Mouse (Mus musculus): Measurements from ENCODE around the gene Phtf2.

Gene Phtf2

DNA sequence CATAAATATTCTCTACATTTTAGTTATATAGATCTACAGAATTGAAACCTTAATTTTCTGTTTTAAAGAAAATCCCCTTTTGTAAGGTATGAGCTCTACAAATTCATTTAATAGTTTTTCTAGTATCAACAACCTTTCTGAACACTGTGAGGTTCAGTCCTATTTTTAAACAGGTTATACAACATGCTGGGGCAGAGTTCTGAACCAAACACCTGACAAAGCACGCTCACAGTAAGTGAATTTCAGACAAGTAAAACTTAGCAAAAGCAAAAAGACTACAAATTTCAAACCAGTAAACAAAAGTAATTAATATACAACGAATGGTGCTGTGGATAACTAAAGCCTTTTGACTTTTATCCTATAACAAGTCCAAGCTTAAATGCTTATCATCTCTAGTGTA, 23.5 kb downstream of the Phtf2 start:
- no peaks in the 10 kb centered on the region for H3K9me3 ChIP-seq (ENCODE audit: low read length)
- no peaks in the 10 kb centered on the region for H3K27me3 ChIP-seq (ENCODE audit: insufficient read depth, low read length)
- peaks cover 9% of the 10 kb centered on the region for H3K36me3 ChIP-seq (ENCODE audit: insufficient read depth, low read length)
- no peak overlapping the region for H3K4me3 ChIP-seq (replicated peaks; ENCODE audit: low read length)
- H3K4me1 ChIP-seq (replicated peaks; ENCODE audit: low read depth, low read length) = no peaks in the 10 kb centered on the region
- no peak for TF ChIP-seq CTCF (conservative IDR thresholded peaks at IDR 0.05; ENCODE audit: low read length)
- no peak for TF ChIP-seq POU5F1 (IDR thresholded peaks at IDR 0.05; ENCODE audit: borderline replicate concordance, low read length)
- no peak for TF ChIP-seq NANOG (IDR thresholded peaks at IDR 0.05; ENCODE audit: borderline replicate concordance, low read length)

DNA sequence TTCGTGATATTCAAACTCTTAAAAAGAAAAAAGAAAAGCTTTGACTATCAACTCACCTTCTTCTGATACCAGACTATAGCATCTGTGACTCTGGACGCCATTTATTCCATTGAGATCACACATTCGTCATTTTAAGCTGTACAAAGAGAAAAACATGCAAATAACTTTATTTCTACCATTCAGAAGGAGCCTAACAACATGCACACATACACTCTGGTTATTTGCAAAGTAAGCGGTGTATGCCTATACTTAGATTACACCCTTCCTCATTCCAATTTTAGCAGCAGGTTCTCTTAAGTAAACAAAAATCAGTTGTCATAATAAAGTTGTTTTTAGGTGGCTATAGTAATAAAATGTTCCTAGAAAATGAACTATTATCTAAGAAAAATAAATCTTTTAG, 26.9 kb downstream of the Phtf2 start:
- TF ChIP-seq NANOG (IDR thresholded peaks at IDR 0.05; ENCODE audit: borderline replicate concordance, low read length) (no peak), CTCF (conservative IDR thresholded peaks at IDR 0.05; ENCODE audit: low read length) (no peak), POU5F1 (IDR thresholded peaks at IDR 0.05; ENCODE audit: borderline replicate concordance, low read length) (no peak)
- peaks cover 12% of the 10 kb centered on the region for H3K36me3 ChIP-seq (ENCODE audit: insufficient read depth, low read length)
- no peak overlapping the region for H3K4me3 ChIP-seq (replicated peaks; ENCODE audit: low read length)
- no peaks in the 10 kb centered on the region for H3K27me3 ChIP-seq (ENCODE audit: insufficient read depth, low read length)
- no peaks in the 10 kb centered on the region for H3K9me3 ChIP-seq (ENCODE audit: low read length)
- H3K4me1 ChIP-seq (replicated peaks; ENCODE audit: low read depth, low read length) = no peaks in the 10 kb centered on the region

DNA sequence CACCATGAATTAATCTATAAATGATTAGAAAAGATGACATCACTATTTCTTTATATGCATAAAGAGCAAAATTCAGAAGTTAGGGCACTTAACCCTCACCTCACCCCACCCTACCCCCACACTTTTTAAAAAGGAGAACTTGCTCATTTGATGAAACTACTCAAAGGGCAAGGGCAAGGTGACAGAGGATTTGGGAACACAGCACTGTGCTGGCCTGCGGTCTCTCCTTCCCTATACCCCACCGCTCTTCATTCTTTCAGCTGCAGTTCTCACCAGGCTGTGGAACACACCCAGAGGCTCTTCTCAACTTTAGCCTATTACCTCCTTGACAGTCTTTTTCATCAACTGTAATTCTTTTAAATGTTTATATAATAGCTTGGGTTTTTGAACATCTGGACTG, 34.9 kb downstream of the Phtf2 start:
- no peak for TF ChIP-seq NANOG (IDR thresholded peaks at IDR 0.05; ENCODE audit: borderline replicate concordance, low read length)
- TF ChIP-seq CTCF (conservative IDR thresholded peaks at IDR 0.05; ENCODE audit: low read length) = no peak
- TF ChIP-seq POU5F1 (IDR thresholded peaks at IDR 0.05; ENCODE audit: borderline replicate concordance, low read length) = no peak
- Histone ChIP-seq H3K27me3 (ENCODE audit: insufficient read depth, low read length) (no peaks in the 10 kb centered on the region), H3K9me3 (ENCODE audit: low read length) (no peaks in the 10 kb centered on the region), H3K4me3 (replicated peaks; ENCODE audit: low read length) (no peak overlapping the region), H3K4me1 (replicated peaks; ENCODE audit: low read depth, low read length) (peaks cover 17% of the 10 kb centered on the region), H3K36me3 (ENCODE audit: insufficient read depth, low read length) (peaks cover 4% of the 10 kb centered on the region; the same call in 1 of the 2 replicates)

DNA sequence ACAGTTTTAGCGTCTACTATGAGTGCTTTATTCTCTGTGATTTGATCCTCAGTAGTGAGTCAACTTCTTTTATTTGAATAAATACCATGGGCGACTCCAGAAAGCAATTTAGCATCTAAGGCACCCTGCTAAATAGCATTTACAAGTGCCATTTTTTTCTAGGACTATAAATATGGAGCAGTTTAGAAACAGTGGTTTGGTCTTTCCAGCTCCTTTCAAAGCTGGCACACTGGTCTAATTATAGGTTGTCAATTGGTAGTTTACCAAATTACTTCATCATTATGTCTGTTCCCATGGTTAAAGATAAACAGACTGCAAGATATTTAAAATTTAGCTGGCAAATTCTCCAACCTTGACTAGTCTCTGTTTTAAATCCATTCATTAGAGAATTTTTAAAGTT, 38.1 kb downstream of the Phtf2 start:
- Histone ChIP-seq H3K27me3 (ENCODE audit: insufficient read depth, low read length) (no peaks in the 10 kb centered on the region), H3K4me1 (replicated peaks; ENCODE audit: low read depth, low read length) (peaks cover 23% of the 10 kb centered on the region), H3K36me3 (ENCODE audit: insufficient read depth, low read length) (0 out of 2 replicates have a peak, but pooled peaks cover 7% of the 10 kb centered on the region), H3K4me3 (replicated peaks; ENCODE audit: low read length) (no peak overlapping the region), H3K9me3 (ENCODE audit: low read length) (no peaks in the 10 kb centered on the region)
- TF ChIP-seq POU5F1 (IDR thresholded peaks at IDR 0.05; ENCODE audit: borderline replicate concordance, low read length) (no peak), NANOG (IDR thresholded peaks at IDR 0.05; ENCODE audit: borderline replicate concordance, low read length) (no peak), CTCF (conservative IDR thresholded peaks at IDR 0.05; ENCODE audit: low read length) (no peak)

DNA sequence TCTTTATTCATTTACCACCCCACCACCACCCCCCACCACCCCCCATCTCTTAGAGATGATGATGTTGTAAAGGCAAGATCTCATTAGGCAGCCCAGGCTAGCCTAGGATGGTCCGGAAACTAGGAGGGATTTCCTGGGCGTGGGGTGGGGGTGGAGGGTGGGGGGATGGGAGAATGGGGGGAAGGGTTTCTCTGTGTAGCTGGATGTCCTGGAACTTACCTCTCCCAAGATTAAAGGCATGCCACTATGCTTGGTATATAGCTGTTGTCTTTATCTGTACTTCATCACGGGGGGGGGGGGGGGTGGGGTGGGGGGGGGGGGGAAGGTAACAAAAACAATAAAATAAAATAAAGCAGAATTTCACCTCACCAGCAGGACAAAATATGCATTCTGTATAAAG, 38.5 kb downstream of the Phtf2 start:
- Histone ChIP-seq H3K27me3 (ENCODE audit: insufficient read depth, low read length) (no peaks in the 10 kb centered on the region), H3K4me1 (replicated peaks; ENCODE audit: low read depth, low read length) (peaks cover 23% of the 10 kb centered on the region), H3K9me3 (ENCODE audit: low read length) (no peaks in the 10 kb centered on the region), H3K4me3 (replicated peaks; ENCODE audit: low read length) (no peak overlapping the region), H3K36me3 (ENCODE audit: insufficient read depth, low read length) (0 out of 2 replicates have a peak, but pooled peaks cover 7% of the 10 kb centered on the region)
- TF ChIP-seq CTCF (conservative IDR thresholded peaks at IDR 0.05; ENCODE audit: low read length) (no peak), POU5F1 (IDR thresholded peaks at IDR 0.05; ENCODE audit: borderline replicate concordance, low read length) (no peak), NANOG (IDR thresholded peaks at IDR 0.05; ENCODE audit: borderline replicate concordance, low read length) (no peak)

DNA sequence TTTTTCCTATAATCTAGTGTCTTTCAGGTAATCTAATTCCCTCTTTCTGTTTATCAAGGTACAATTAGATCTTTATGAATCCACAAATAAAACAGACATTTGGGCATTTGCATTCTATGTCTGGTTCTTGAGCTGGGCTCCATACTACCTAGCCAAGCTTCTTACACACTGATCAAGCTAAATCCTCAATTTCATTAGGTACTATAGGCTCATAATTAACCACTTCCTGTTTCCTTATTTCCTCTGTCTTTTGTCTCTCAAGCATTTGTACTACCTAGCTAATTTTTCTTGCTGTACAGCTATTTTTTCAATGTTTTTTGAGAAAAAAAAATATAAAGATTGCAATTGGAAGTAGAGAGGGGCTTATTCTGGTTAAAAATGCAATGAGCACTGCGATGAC, 44.8 kb downstream of the Phtf2 start:
- H3K4me1 ChIP-seq (replicated peaks; ENCODE audit: low read depth, low read length) = peaks cover 6% of the 10 kb centered on the region; the same call in 1 of the 2 replicates
- H3K9me3 ChIP-seq (ENCODE audit: low read length) = peaks cover 9% of the 10 kb centered on the region
- no peaks in the 10 kb centered on the region for H3K27me3 ChIP-seq (ENCODE audit: insufficient read depth, low read length)
- TF ChIP-seq CTCF (conservative IDR thresholded peaks at IDR 0.05; ENCODE audit: low read length) = no peak
- no peak for TF ChIP-seq NANOG (IDR thresholded peaks at IDR 0.05; ENCODE audit: borderline replicate concordance, low read length)
- TF ChIP-seq POU5F1 (IDR thresholded peaks at IDR 0.05; ENCODE audit: borderline replicate concordance, low read length) = no peak
- H3K36me3 ChIP-seq (ENCODE audit: insufficient read depth, low read length) = peaks cover 29% of the 10 kb centered on the region
- no peak overlapping the region for H3K4me3 ChIP-seq (replicated peaks; ENCODE audit: low read length)

DNA sequence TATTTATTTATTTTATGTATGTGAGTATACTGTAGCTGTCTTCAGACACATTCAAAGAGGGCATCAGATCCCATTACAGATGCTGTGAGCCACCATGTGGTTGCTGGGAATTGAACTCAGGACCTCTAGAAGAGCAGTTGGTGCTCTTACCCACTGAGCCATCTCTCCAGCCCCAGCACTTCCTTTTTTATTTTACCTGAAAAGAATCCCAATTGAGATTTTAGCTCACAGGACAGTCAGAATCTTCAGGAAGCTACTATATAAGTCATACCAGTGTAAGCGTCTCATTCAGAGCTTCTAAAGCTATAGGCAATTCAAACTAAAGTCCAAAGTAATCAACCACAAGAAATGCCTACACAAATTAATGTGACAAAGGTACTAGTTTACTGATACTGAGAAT, 47.5 kb downstream of the Phtf2 start:
- no peak for TF ChIP-seq CTCF (conservative IDR thresholded peaks at IDR 0.05; ENCODE audit: low read length)
- Histone ChIP-seq H3K9me3 (ENCODE audit: low read length) (peaks cover 9% of the 10 kb centered on the region), H3K4me1 (replicated peaks; ENCODE audit: low read depth, low read length) (no peaks in the 10 kb centered on the region), H3K36me3 (ENCODE audit: insufficient read depth, low read length) (peaks cover 26% of the 10 kb centered on the region), H3K27me3 (ENCODE audit: insufficient read depth, low read length) (no peaks in the 10 kb centered on the region), H3K4me3 (replicated peaks; ENCODE audit: low read length) (no peak overlapping the region)

DNA sequence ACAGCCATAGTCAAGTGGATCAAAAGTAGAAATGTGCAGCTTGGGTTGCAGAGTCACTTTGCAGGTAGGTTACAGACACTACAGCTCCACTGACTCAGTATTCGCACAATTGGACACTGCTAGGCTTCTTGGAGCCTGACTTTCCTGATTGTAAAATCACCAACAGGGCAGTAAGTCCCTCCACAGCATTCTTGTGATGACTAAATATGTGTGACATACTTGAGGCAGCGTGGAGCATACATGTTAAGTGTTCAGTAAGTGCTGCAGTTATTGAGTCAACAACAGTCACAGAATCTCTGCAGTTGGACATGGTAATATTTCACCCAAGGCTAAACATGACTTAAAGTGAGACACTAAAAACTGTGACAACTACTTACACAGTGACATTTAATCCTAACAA, 50.5 kb downstream of the Phtf2 start:
- no peak for TF ChIP-seq NANOG (IDR thresholded peaks at IDR 0.05; ENCODE audit: borderline replicate concordance, low read length)
- TF ChIP-seq CTCF (conservative IDR thresholded peaks at IDR 0.05; ENCODE audit: low read length) = no peak
- no peak for TF ChIP-seq POU5F1 (IDR thresholded peaks at IDR 0.05; ENCODE audit: borderline replicate concordance, low read length)
- no peaks in the 10 kb centered on the region for H3K4me1 ChIP-seq (replicated peaks; ENCODE audit: low read depth, low read length)

DNA sequence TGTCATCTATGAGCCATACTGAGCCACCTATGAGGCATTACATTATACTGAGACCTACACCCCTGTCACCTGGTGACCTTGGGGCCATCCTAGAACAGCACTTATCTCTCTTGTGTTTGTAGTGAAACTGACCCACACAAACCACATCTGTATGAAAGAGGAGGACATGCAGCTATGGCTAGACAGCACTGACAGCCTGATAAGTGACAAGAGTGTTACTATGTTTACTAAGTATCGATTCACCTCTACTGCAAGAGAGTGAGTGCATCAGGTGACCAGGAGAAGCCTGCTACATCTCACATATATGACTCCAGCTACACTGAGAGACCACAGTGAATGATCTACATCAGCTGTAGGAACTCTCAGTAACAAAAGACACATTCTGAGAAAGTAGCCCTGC, 51.2 kb downstream of the Phtf2 start:
- H3K4me3 ChIP-seq (replicated peaks; ENCODE audit: low read length) = no peak overlapping the region
- no peaks in the 10 kb centered on the region for H3K4me1 ChIP-seq (replicated peaks; ENCODE audit: low read depth, low read length)
- H3K9me3 ChIP-seq (ENCODE audit: low read length) = no peaks in the 10 kb centered on the region
- no peaks in the 10 kb centered on the region for H3K27me3 ChIP-seq (ENCODE audit: insufficient read depth, low read length)
- no peak for TF ChIP-seq POU5F1 (IDR thresholded peaks at IDR 0.05; ENCODE audit: borderline replicate concordance, low read length)
- TF ChIP-seq CTCF (conservative IDR thresholded peaks at IDR 0.05; ENCODE audit: low read length) = no peak
- no peak for TF ChIP-seq NANOG (IDR thresholded peaks at IDR 0.05; ENCODE audit: borderline replicate concordance, low read length)
- peaks cover 4% of the 10 kb centered on the region; the same call in 1 of the 2 replicates for H3K36me3 ChIP-seq (ENCODE audit: insufficient read depth, low read length)

More for the DNA sequence above, 50.5 kb downstream of the Phtf2 start:
- peaks cover 7% of the 10 kb centered on the region; the same call in 1 of the 2 replicates for H3K36me3 ChIP-seq (ENCODE audit: insufficient read depth, low read length)
- H3K27me3 ChIP-seq (ENCODE audit: insufficient read depth, low read length) = no peaks in the 10 kb centered on the region
- no peaks in the 10 kb centered on the region for H3K9me3 ChIP-seq (ENCODE audit: low read length)
- no peak overlapping the region for H3K4me3 ChIP-seq (replicated peaks; ENCODE audit: low read length)

All from E14TG2a.4 (cell line).